Mouse (Mus musculus): ENCODE data around the gene Blvrb. TPM values are rescaled to one million over a fixed set of nuclear protein-coding genes. Genes with fewer than 3 reads are reported as not detected.

The Blvrb gene
- polyA plus RNA-seq, 1 experiment = 78.4 TPM

GRCm38 (mm10) chr7:27459640-27460039, 11.9 kb downstream of the Blvrb start:
- H3K4me3 ChIP-seq (ENCODE audit: insufficient read depth, poor library complexity, severe bottlenecking) = no peak overlapping the region
- no peaks in the 10 kb centered on the region for H3K79me2 ChIP-seq (ENCODE audit: control insufficient read depth, insufficient read depth)
- TF ChIP-seq CTCF (IDR thresholded peaks at IDR 0.05; ENCODE audit: control insufficient read depth, insufficient read depth, insufficient read length) (no peak), MAX (IDR thresholded peaks at IDR 0.05) (no peak)
- no peak overlapping the region for H3ac ChIP-seq (ENCODE audit: control insufficient read depth, insufficient read length, low read depth)
- H3K36me3 ChIP-seq (ENCODE audit: control insufficient read depth, insufficient read depth) = no peaks in the 10 kb centered on the region
- H3K27me3 ChIP-seq (ENCODE audit: control insufficient read depth, insufficient read depth, insufficient read length) = no peaks in the 10 kb centered on the region
- no peaks in the 10 kb centered on the region for H3K79me3 ChIP-seq (ENCODE audit: low read depth)

GRCm38 (mm10) chr7:27460477-27460876, 12.7 kb downstream of the Blvrb start:
- TF ChIP-seq MAX (IDR thresholded peaks at IDR 0.05) (no peak), MYOG (IDR thresholded peaks at IDR 0.05; ENCODE audit: control insufficient read depth, extremely low read depth, insufficient read length) (no peak)
- Histone ChIP-seq H3K4me3 (ENCODE audit: insufficient read depth, poor library complexity, severe bottlenecking) (no peak overlapping the region), H3K79me2 (ENCODE audit: control insufficient read depth, insufficient read depth) (no peaks in the 10 kb centered on the region), H3K36me3 (ENCODE audit: control insufficient read depth, insufficient read depth) (no peaks in the 10 kb centered on the region), H3K27me3 (ENCODE audit: control insufficient read depth, insufficient read depth, insufficient read length) (no peaks in the 10 kb centered on the region), H3K79me3 (ENCODE audit: low read depth) (no peaks in the 10 kb centered on the region), H3ac (ENCODE audit: control insufficient read depth, insufficient read length, low read depth) (no peak overlapping the region)

- TF ChIP-seq USF1 (IDR thresholded peaks at IDR 0.05; ENCODE audit: low read depth) = no peak
- no peak for TF ChIP-seq MAX (IDR thresholded peaks at IDR 0.05)
- TF ChIP-seq MYOG (IDR thresholded peaks at IDR 0.05; ENCODE audit: control insufficient read depth, extremely low read depth, insufficient read length) = no peak
- TF ChIP-seq CEBPB (IDR thresholded peaks at IDR 0.05; ENCODE audit: low read depth) = no peak
- Histone ChIP-seq H3K79me3 (ENCODE audit: low read depth) (no peaks in the 10 kb centered on the region), H3K27me3 (ENCODE audit: control insufficient read depth, insufficient read depth, insufficient read length) (no peaks in the 10 kb centered on the region), H3K36me3 (ENCODE audit: control insufficient read depth, insufficient read depth) (no peaks in the 10 kb centered on the region), H3ac (ENCODE audit: control insufficient read depth, insufficient read length, low read depth) (no peak overlapping the region), H3K4me3 (ENCODE audit: insufficient read depth, poor library complexity, severe bottlenecking) (no peak overlapping the region), H3K79me2 (ENCODE audit: control insufficient read depth, insufficient read depth) (no peaks in the 10 kb centered on the region)
Measured at GRCm38 (mm10) chr7:27467648-27468047, 19.9 kb downstream of the Blvrb start.

- H3K27me3 ChIP-seq (ENCODE audit: control insufficient read depth, insufficient read depth, insufficient read length) = no peaks in the 10 kb centered on the region
- H3K36me3 ChIP-seq (ENCODE audit: control insufficient read depth, insufficient read depth) = peaks cover 12% of the 10 kb centered on the region
- peaks cover 24% of the 10 kb centered on the region for H3K79me2 ChIP-seq (ENCODE audit: control insufficient read depth, insufficient read depth)
- H3ac ChIP-seq (ENCODE audit: control insufficient read depth, insufficient read length, low read depth) = no peak overlapping the region
- peaks cover 13% of the 10 kb centered on the region for H3K79me3 ChIP-seq (ENCODE audit: low read depth)
- no peak for TF ChIP-seq MYOG (IDR thresholded peaks at IDR 0.05; ENCODE audit: control insufficient read depth, extremely low read depth, insufficient read length)
- TF ChIP-seq USF1 (IDR thresholded peaks at IDR 0.05; ENCODE audit: low read depth) = no peak
- TF ChIP-seq FOSL1 (IDR thresholded peaks at IDR 0.05; ENCODE audit: insufficient read depth, low read length, poor library complexity, severe bottlenecking) = no peak
- no peak for TF ChIP-seq MYOD1 (IDR thresholded peaks at IDR 0.05; ENCODE audit: control insufficient read depth, insufficient read length, low read depth)
- no peak for TF ChIP-seq MAX (IDR thresholded peaks at IDR 0.05)
- TF ChIP-seq CTCF (IDR thresholded peaks at IDR 0.05; ENCODE audit: control insufficient read depth, insufficient read depth, insufficient read length) = no peak
- H3K4me3 ChIP-seq (ENCODE audit: insufficient read depth, poor library complexity, severe bottlenecking) = no peak overlapping the region
Measured at GRCm38 (mm10) chr7:27471390-27472120, 23.8 kb downstream of the Blvrb start.

GRCm38 (mm10) chr7:27472596-27472995, 24.8 kb downstream of the Blvrb start:
- Histone ChIP-seq H3ac (ENCODE audit: control insufficient read depth, insufficient read length, low read depth) (no peak overlapping the region), H3K36me3 (ENCODE audit: control insufficient read depth, insufficient read depth) (peaks cover 17% of the 10 kb centered on the region), H3K4me3 (ENCODE audit: insufficient read depth, poor library complexity, severe bottlenecking) (peak overlapping the region; percentile 52), H3K27me3 (ENCODE audit: control insufficient read depth, insufficient read depth, insufficient read length) (no peaks in the 10 kb centered on the region), H3K79me3 (ENCODE audit: low read depth) (peaks cover 13% of the 10 kb centered on the region), H3K79me2 (ENCODE audit: control insufficient read depth, insufficient read depth) (peaks cover 24% of the 10 kb centered on the region)
- TF ChIP-seq MYOD1 (IDR thresholded peaks at IDR 0.05; ENCODE audit: control insufficient read depth, insufficient read length, low read depth) (no peak), FOSL1 (IDR thresholded peaks at IDR 0.05; ENCODE audit: insufficient read depth, low read length, poor library complexity, severe bottlenecking) (no peak), MYOG (IDR thresholded peaks at IDR 0.05; ENCODE audit: control insufficient read depth, extremely low read depth, insufficient read length) (no peak), MAX (IDR thresholded peaks at IDR 0.05) (no peak), CEBPB (IDR thresholded peaks at IDR 0.05; ENCODE audit: low read depth) (no peak), USF1 (IDR thresholded peaks at IDR 0.05; ENCODE audit: low read depth) (no peak), CTCF (IDR thresholded peaks at IDR 0.05; ENCODE audit: control insufficient read depth, insufficient read depth, insufficient read length) (no peak)

GRCm38 (mm10) chr7:27473156-27473834, 25.5 kb downstream of the Blvrb start, which contains the start of gene Sertad3:
TSS of gene Sertad3 (plus strand) at chr7:27473768.
- Histone ChIP-seq H3K4me3 (ENCODE audit: insufficient read depth, poor library complexity, severe bottlenecking) (peak within 1 kb of the TSS; percentile 52), H3K36me3 (ENCODE audit: control insufficient read depth, insufficient read depth) (peaks cover 17% of the 10 kb centered on the region), H3K27me3 (ENCODE audit: control insufficient read depth, insufficient read depth, insufficient read length) (no peaks in the 10 kb centered on the region), H3ac (ENCODE audit: control insufficient read depth, insufficient read length, low read depth) (peak within 1 kb of the TSS; percentile 82), H3K79me3 (ENCODE audit: low read depth) (peaks cover 13% of the 10 kb centered on the region), H3K79me2 (ENCODE audit: control insufficient read depth, insufficient read depth) (peaks cover 24% of the 10 kb centered on the region)
- TF ChIP-seq CEBPB (IDR thresholded peaks at IDR 0.05; ENCODE audit: low read depth) (no peak), MAX (IDR thresholded peaks at IDR 0.05) (peak; percentile 14)

Measured in C2C12 (cell line).